22 mouse cellular contexts compared by ENCODE assay signal in the genomic region with DNA sequence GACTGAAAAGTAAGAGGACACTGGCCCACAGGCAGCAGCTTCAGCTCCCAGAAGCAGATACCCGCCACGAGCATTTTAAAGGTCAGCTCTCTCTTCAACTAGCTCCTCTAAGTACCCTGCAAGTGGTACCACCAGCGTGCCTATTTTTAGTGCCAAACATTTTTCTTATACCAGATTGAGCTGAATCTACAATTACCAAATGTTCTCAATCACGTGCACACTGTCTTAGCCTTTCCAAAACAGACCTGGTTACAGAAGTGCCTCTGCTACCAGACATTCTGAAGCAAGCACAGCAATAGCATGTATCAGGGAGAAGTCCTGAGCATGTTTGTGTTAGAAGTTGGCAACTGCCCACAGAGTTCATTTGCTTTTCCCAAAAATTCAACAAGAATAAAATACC. TPM values are rescaled to one million over a fixed set of nuclear protein-coding genes. Genes with fewer than 3 reads are reported as not detected.
DNase-seq lines count a peak whose midpoint lies in the region; ATAC-seq and TF ChIP-seq lines count a peak whose summit lies in the region.
"Had no signal": no experiment of that assay in that cellular context is flagged by ENCODE, and none has a peak within 500 bp of the region (broad histone marks: within the 10 kb centered on the region; RNA-seq: fewer than 3 reads in every experiment).

No protein-coding gene starts in this region.

- H3K9ac ChIP-seq in forebrain, postnatal 0 days: no peak overlapping the region
- no peak overlapping the region for H3K9ac ChIP-seq in forebrain, embryonic 14.5 days (ENCODE audit: low read length)
- no peak overlapping the region for H3K9ac ChIP-seq in heart, embryonic 12.5 days
- no peak overlapping the region for H3K9ac ChIP-seq in heart, postnatal 0 days (replicated peaks; ENCODE audit: low read depth, low read length)
- H3K9ac ChIP-seq: embryonic facial prominence, embryonic 13.5 days; embryonic facial prominence, embryonic 15.5 days; forebrain, embryonic 13.5 days had no signal

- no peak overlapping the region for H3K4me2 ChIP-seq in forebrain, postnatal 0 days (ENCODE audit: low read depth)
- H3K4me2 ChIP-seq in forebrain, embryonic 14.5 days (ENCODE audit: low read length): no peak overlapping the region
- H3K4me2 ChIP-seq in heart, embryonic 12.5 days: no peak overlapping the region
- no peak overlapping the region for H3K4me2 ChIP-seq in heart, postnatal 0 days (ENCODE audit: low read depth, low read length)
- H3K4me2 ChIP-seq: embryonic facial prominence, embryonic 13.5 days; embryonic facial prominence, embryonic 15.5 days; forebrain, embryonic 13.5 days had no signal

- no peak overlapping the region for H3K27ac ChIP-seq in forebrain, postnatal 0 days (ENCODE audit: low read depth, low read length)
- no peak overlapping the region for H3K27ac ChIP-seq in forebrain, embryonic 14.5 days (ENCODE audit: low read depth, low read length)
- no peak overlapping the region for H3K27ac ChIP-seq in heart, embryonic 12.5 days (ENCODE audit: poor library complexity, severe bottlenecking)
- H3K27ac ChIP-seq in heart, postnatal 0 days (ENCODE audit: low read depth): no peak overlapping the region
- H3K27ac ChIP-seq: embryonic facial prominence, embryonic 13.5 days; embryonic facial prominence, embryonic 15.5 days; forebrain, embryonic 13.5 days had no signal

- no peaks in the 10 kb centered on the region for H3K36me3 ChIP-seq in forebrain, postnatal 0 days (ENCODE audit: insufficient read depth)
- 0 out of 2 replicates have a peak, but pooled peaks cover 4% of the 10 kb centered on the region for H3K36me3 ChIP-seq in forebrain, embryonic 14.5 days (ENCODE audit: control insufficient read depth, insufficient read depth, low read length)
- H3K36me3 ChIP-seq in heart, embryonic 12.5 days: no peaks in the 10 kb centered on the region
- no peaks in the 10 kb centered on the region for H3K36me3 ChIP-seq in heart, postnatal 0 days (replicated peaks; ENCODE audit: control insufficient read depth, insufficient read depth, low read length)
- H3K36me3 ChIP-seq: embryonic facial prominence, embryonic 15.5 days had no signal

- no peaks in the 10 kb centered on the region for H3K9me3 ChIP-seq in forebrain, postnatal 0 days (ENCODE audit: low read length)
- H3K9me3 ChIP-seq in forebrain, embryonic 14.5 days (replicated peaks; ENCODE audit: control insufficient read depth, low read length): no peaks in the 10 kb centered on the region
- H3K9me3 ChIP-seq in heart, embryonic 12.5 days (replicated peaks): no peaks in the 10 kb centered on the region
- no peaks in the 10 kb centered on the region for H3K9me3 ChIP-seq in heart, postnatal 0 days (replicated peaks; ENCODE audit: control insufficient read depth, low read length)
- H3K9me3 ChIP-seq: embryonic facial prominence, embryonic 13.5 days; embryonic facial prominence, embryonic 15.5 days; forebrain, embryonic 13.5 days had no signal

- WGBS in forebrain, postnatal 0 days: 59% methylated on average over 4 of the region's 4 CpGs
- 90% methylated on average over 4 of the region's 4 CpGs for WGBS in forebrain, embryonic 14.5 days
- 54% methylated on average over 4 of the region's 4 CpGs for WGBS in heart, embryonic 12.5 days
- WGBS in heart, postnatal 0 days: 36% methylated on average over 4 of the region's 4 CpGs

- H3K27me3 ChIP-seq in forebrain, postnatal 0 days (ENCODE audit: insufficient read depth, low read length): no peaks in the 10 kb centered on the region
- H3K27me3 ChIP-seq in forebrain, embryonic 14.5 days (replicated peaks; ENCODE audit: control insufficient read depth, insufficient read depth, low read length): no peaks in the 10 kb centered on the region
- no peaks in the 10 kb centered on the region for H3K27me3 ChIP-seq in heart, embryonic 12.5 days (replicated peaks)
- no peaks in the 10 kb centered on the region for H3K27me3 ChIP-seq in heart, postnatal 0 days (ENCODE audit: control insufficient read depth, insufficient read depth, low read length)
- H3K27me3 ChIP-seq: embryonic facial prominence, embryonic 13.5 days; embryonic facial prominence, embryonic 15.5 days; forebrain, embryonic 13.5 days had no signal

- H3K4me3 ChIP-seq in forebrain, postnatal 0 days (ENCODE audit: low read depth, low read length): no peak overlapping the region
- H3K4me3 ChIP-seq in forebrain, embryonic 14.5 days (ENCODE audit: low read depth, low read length): no peak overlapping the region
- no peak overlapping the region for H3K4me3 ChIP-seq in heart, embryonic 12.5 days
- H3K4me3 ChIP-seq in heart, postnatal 0 days (ENCODE audit: low read depth, low read length): no peak overlapping the region
- H3K4me3 ChIP-seq: embryonic facial prominence, embryonic 13.5 days; embryonic facial prominence, embryonic 15.5 days; erythroblast, embryonic 14.5 days; forebrain, embryonic 13.5 days had no signal

- no peak for TF ChIP-seq EP300 in heart, postnatal 0 days (IDR thresholded peaks at IDR 0.05; ENCODE audit: low read depth)

- peak; percentile 69 for ATAC-seq in forebrain, postnatal 0 days
- no peak for ATAC-seq in forebrain, embryonic 14.5 days
- no peak for ATAC-seq in heart, embryonic 12.5 days (ENCODE audit: insufficient number of reproducible peaks, low FRiP score)
- ATAC-seq in heart, postnatal 0 days (ENCODE audit: insufficient read depth, low read depth): no peak
- ATAC-seq: forebrain, embryonic 13.5 days had no signal

- TF ChIP-seq CTCF in forebrain, postnatal 0 days (IDR thresholded peaks at IDR 0.05; ENCODE audit: low read depth): no peak
- TF ChIP-seq CTCF in heart, postnatal 0 days (IDR thresholded peaks at IDR 0.05; ENCODE audit: low read depth): no peak

- no peak for DNase-seq in forebrain, postnatal 0 days
- DNase-seq in forebrain, embryonic 14.5 days (ENCODE audit: low spot score): no peak
- peak; percentile 22 for DNase-seq in heart, adult 11 months
- peak; percentile 37 for DNase-seq in heart, postnatal 0 days (ENCODE audit: low spot score)
- no peak for DNase-seq in heart, postnatal 25 days (ENCODE audit: low spot score)
- DNase-seq in layer of hippocampus, adult 9-11 months: peak; percentile 22
- DNase-seq in layer of hippocampus, adult 11-12 months (ENCODE audit: low spot score): no peak
- DNase-seq: adrenal gland, adult 2 months; adrenal gland, postnatal 10 days; adrenal gland, postnatal 25 days; cerebellum, adult 11 months; cerebellum, adult 18-20 months; cerebellum, adult 8-10 months; cerebellum, adult 9-11 months; cerebellum, postnatal 14 days; cerebellum, postnatal 36 days; embryo, embryonic 11 days had no signal

- H3K4me1 ChIP-seq in forebrain, postnatal 0 days (ENCODE audit: insufficient read depth): no peaks in the 10 kb centered on the region
- H3K4me1 ChIP-seq in forebrain, embryonic 14.5 days (ENCODE audit: control insufficient read depth, insufficient read depth, low read length): no peaks in the 10 kb centered on the region
- H3K4me1 ChIP-seq in heart, embryonic 12.5 days (replicated peaks): peaks cover 10% of the 10 kb centered on the region; the same call in 1 of the 2 replicates
- H3K4me1 ChIP-seq in heart, postnatal 0 days (ENCODE audit: control insufficient read depth, insufficient read depth): 0 out of 2 replicates have a peak, but pooled peaks cover 9% of the 10 kb centered on the region
- H3K4me1 ChIP-seq: embryonic facial prominence, embryonic 13.5 days; embryonic facial prominence, embryonic 15.5 days; forebrain, embryonic 13.5 days had no signal

- intact Hi-C loops in heart, postnatal 25 days (cut with DNase I): no loop called here

RNA-seq across cellular contexts. Expression of gene Adamts3, which starts 23.5 kb away (rescaled TPM):
- total RNA-seq in forebrain, postnatal 0 days (2014; rRNA removed): 27.0 and 32.2 TPM in 2 replicates
- polyA plus RNA-seq in forebrain, postnatal 0 days (2015; fragmentation: Nextera tagmentation; extraction: Ambion mirVana): 5.3 and 5.8 TPM in 2 replicates
- polyA plus RNA-seq in forebrain, embryonic 14.5 days (2014; fragmentation: Nextera tagmentation; extraction: Ambion mirVana): 14.6 and 18.5 TPM in 2 replicates
- 5.6 and 6.0 TPM in 2 replicates for polyA plus RNA-seq in heart, embryonic 12.5 days (2016; fragmentation: Nextera tagmentation; extraction: Ambion mirVana)
- 7.8 and 8.9 TPM in 2 replicates for total RNA-seq in heart, postnatal 0 days (2014; rRNA removed; ENCODE audit: low replicate concordance)
- polyA plus RNA-seq in heart, postnatal 0 days (2015; fragmentation: Nextera tagmentation; extraction: Ambion mirVana): 3.8 and 4.0 TPM in 2 replicates
- total RNA-seq in heart, postnatal 25 days (2021): 1 to 10 TPM; 6.9 to 8.1 TPM

Comparison
In these comparisons a context has a peak if more than half of its experiments do, and no peak if none do; other contexts are left out.
1. DNase-seq: peak in heart, adult 11 months (single experiment), heart, postnatal 0 days (single experiment) and layer of hippocampus, adult 9-11 months (single experiment); none in forebrain, postnatal 0 days (single experiment), forebrain, embryonic 14.5 days (single experiment), heart, postnatal 25 days (single experiment) and layer of hippocampus, adult 11-12 months (single experiment).